Mouse (Mus musculus): ENCODE measurements around the gene Gtpbp3.

The Gtpbp3 gene

DNA sequence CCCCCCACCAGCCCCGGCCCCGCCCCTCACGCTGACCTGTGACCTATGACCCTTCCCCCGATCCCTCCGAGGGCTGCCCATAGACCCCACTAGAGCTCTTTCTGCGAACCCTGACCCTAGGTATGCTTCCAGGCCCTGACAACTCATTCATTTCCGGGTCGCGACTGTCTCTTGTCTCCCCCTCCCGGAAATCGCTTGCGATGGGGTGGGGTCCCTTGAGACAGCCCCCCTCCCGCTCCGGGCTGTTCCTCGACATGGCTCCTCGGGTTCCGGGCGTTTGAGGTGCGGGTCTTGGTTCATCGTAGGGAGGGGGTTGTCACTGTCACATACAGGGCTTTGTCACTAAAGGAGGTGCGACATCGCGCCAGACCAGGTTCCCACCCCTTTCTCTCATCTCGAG is 18.5 kb upstream of the Gtpbp3 start:
- peak in 1 of 2 experiments; percentile 35 for DNase-seq (ENCODE audit: low read depth in 2 of 2, low spot score in 2 of 2)

DNA sequence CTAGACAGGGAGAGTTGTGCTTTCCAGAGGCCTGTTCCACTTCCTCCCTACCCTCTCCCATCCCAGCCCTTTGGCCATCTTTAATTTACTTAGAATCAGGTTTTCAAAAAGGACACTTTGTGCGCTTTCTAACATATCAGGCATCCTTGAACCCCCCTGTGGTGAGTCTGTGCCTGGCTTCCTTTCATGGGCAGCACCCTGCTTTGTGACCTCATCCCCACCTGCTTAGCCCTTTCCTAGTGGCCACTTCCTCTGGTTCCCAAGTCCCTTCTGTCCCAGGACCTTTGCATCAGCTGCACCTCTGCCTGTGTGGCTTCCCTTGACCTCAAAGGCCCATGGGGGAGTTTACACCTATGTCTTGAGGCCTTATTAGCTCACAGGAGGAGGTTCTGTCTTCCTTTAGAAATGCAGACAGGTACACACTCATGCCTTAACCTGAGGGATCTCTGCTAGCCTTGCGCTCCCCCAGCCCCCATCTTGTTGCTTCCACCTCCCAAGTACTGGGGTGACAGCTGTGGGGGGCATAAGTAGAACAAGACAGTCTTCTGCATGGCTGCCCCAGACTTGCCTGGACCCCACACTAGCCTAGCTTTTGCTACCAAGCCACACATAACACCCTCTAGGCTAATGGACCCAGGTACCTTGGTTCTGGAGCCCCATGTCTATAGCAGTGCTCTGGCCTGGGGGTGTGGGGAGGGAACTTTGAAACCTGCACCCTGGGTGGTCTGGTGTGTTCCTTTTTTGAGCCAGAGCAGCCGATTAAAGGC is 17.6 kb upstream of the Gtpbp3 start:
- no peak for DNase-seq (ENCODE audit: low read depth in 2 of 2, low spot score in 2 of 2)

DNA sequence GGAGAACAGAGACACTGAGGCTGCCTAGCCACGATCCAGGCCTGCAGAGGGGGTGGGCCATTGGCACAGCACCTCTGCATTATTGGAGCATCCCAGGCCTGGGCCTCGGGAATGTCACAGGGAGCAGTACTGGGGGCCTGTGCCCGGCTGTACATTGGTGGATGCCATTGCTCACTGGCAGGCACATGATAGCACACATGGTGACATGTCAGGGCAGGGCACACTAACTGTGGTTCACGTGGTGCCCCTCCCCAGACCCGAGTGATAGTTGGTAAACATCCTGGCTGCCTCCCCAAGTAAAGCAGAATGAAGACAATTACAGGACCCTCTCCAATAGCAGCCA is 17.0 kb upstream of the Gtpbp3 start:
- DNase-seq (ENCODE audit: low read depth in 2 of 2, low spot score in 2 of 2) = no peak

DNA sequence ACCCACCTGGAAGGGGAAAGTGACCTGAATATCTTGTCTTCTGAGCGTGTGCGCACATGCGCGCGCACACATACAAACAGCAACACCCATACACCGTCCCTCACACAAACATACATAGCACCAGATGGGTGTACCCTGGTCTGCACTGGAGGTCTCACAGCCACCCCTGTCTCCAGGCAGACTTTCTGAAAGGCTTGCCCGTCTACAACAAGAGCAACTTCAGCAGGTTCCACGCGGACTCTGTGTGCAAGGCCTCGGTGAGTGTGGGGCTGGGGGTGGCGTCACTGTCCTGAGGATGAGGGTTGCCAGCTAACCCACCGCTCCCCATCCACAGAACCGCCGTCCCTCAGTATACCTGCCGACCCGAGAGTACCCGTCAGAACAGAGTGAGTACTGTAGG is 16.0 kb upstream of the Gtpbp3 start:
- DNase-seq (ENCODE audit: low read depth in 2 of 2, low spot score in 2 of 2) = no peak

DNA sequence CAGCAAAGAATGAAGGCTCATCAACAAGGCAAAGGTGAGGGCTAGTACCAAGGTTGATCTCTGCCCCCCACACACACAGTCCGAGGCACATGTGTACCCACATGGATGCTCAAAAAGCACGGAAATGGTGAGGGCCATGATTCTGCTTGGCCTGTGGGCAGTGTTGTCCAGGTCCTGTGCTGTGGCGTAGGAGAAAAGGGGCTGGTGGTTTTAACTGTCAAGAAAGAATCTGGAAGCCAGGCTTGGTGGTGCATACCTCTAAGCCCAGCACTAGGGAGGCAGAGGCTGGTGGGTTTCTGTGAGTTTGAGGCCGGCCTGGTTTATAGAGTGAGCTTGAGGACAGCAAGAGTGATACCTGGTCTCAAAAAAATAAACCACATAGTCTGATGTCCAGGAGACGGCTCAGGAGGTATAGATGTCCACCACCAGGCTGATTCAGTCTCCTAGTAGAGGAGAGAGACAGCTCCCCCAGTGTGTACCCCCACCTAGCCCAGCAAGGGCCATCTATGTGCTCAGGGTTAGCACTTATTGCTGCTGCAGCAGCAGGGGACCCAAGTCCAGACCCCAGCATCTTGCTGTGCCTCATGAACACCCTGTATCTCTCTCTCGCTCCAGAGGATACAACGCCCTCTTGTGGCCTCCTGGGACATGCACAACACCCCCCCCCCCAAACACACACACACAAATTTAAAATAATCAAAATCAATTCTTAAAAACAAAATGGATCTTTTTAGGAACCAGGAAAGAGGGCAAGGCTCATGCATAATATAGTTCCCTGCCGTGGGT is 15.1 kb upstream of the Gtpbp3 start:
- DNase-seq (ENCODE audit: low read depth in 2 of 2, low spot score in 2 of 2) = no peak

DNA sequence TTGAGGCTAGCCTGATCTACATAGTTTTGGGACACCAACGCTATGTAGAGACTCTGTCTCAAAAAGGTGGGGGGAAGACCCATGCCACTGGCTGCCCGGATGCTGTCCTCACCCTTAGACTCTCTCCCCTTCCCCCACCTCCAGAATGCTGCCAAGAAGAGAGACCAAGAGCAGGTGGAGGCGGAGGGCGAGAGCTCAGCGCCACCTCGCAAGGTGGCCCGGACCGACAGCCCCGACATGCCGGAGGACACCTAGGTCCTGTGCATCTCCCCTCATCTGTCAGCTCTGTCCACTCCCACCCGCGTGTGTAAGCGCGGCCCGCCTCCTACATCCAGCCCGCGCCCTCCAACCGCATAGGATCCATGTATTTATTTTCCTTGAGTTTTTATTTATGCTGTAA is 13.6 kb upstream of the Gtpbp3 start:
- DNase-seq (ENCODE audit: low read depth in 2 of 2, low spot score in 2 of 2) = no peak

DNA sequence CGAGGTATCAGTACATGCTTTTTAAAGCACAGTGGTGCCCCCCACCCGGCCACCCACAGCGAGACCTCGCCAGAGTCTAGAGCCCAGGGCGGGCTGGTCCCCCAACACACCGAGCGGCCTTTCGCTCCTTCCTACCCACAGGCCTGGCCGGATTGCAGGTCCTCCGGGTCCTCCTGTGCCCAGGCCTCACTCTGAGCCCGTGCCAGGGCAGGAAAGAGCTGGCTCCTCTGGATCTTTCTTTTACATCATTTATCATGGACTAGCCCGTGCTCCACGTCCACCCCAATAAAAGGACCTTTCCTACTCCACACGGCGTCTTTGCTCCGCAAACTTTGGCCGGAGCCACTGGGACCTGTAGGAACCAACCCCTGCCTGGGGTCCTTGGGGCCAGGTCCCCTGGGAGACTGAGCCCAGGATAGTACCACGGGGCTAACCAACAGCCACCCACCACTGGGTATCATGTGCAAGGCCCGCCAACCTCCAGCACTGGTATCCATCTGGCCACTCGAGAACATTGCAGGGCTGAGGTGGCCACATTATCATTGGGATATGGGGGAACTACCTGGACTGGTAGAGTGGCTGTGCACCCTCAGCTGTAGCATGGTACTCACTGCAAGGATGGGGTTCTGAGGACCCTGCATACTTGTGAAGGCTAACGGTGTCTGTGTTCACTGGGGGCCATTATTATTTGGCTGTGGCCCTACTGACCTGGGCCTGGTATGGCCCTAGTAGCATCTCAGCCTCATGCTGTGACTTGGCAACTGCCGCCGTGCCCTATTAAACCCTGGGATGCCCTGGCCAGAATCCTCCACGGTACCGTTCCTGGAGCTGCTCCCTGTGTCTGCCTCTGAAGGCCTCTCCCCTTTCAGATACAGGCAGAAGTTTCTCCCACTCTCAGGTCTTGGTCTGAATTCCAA is 12.9 kb upstream of the Gtpbp3 start:
- DNase-seq (ENCODE audit: low read depth in 2 of 2, low spot score in 2 of 2) = no peak

DNA sequence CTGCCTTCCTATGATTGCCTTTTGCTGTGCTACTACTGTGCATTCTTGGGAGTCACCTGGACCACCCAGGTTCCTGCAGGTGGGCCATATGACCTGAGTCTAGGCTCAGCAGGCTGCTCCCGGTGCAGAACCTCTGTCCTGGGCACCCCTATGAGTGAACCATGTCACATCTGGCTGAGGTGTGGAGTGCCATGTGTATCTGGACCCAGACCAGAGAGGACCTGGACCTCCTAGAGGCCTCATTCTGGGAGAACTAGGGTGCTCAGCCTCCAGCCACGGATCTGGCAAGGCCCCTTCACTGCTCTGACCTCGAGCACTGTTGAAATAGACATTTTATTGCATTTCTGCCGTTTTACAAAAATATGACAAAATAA is 12.2 kb upstream of the Gtpbp3 start:
- no peak for DNase-seq (ENCODE audit: low read depth in 2 of 2, low spot score in 2 of 2)

DNA sequence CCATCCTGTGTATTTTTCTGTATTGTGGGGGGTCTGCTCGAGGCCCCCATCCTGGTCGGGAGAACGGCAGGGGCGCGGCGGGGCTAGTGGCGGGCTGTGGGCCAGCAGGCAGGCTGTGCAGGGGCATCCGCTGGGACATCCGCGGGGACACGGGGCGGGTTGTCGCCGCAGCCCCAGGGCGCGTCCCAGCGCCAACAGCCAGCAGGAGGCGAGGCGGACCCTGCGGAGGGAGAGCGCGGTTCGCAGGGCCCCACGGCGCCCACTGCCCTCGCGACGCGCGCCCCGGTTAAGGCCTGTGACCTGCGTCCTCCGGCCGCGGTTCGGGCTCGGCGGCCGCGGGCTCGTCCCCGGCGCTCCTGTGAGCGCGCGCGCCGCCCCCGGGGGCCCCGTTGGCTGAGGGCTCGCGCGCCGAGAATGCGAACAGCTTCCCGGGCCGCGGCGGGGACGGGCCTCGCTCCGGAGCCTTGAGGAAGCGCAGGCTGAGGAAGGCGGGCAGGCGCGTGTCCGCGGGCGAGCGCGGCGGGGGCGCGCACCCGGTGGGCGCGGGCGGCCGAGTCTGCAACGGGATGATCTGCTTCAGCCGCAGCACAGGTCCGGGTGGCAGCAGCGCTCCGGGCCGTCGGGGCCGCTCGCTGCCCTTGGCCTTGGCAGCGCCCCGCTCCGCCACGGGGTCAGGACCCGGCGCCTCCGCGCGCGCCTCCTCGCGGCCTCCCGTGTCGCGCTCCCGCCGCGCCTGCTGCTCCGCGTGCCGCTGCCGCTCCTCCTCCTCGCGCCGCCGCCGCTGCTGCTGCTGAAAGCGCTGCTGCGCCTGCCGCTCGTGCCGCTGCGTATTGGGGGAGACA is 11.6 kb upstream of the Gtpbp3 start:
- DNase-seq (ENCODE audit: low read depth in 2 of 2, low spot score in 2 of 2) = peak; percentile 53 to 55

DNA sequence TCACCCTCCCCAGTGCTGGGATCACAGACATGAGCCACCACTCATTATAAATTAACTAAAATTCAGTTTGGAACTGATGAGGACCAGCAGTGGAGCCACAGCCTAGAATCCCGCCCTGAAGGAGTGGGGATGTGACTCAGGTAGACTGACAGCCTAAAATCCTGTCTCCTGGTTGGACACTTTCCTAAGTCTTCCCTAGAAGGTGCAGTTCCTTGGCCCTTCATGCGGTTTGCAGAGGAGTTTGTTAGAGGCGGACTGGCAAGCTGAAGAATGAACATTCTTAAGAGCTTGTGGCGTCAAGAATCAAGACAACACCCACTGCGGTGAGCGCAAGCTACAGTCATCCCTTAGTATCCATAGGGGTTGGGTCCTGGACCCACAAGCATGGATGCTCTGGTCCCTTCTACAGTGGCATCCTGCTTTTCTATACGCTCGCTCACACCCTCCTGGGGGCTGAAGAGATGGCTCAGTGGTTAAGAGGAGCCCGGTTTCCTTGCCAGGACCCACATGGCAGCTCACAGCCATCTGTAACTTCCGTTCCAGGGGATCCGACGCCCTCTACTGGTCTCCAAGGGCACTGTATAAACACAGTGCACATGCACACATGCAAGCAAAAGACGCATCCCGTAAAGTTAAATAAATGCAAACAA is 10.6 kb upstream of the Gtpbp3 start:
- DNase-seq (ENCODE audit: low read depth in 2 of 2, low spot score in 2 of 2) = no peak

DNA sequence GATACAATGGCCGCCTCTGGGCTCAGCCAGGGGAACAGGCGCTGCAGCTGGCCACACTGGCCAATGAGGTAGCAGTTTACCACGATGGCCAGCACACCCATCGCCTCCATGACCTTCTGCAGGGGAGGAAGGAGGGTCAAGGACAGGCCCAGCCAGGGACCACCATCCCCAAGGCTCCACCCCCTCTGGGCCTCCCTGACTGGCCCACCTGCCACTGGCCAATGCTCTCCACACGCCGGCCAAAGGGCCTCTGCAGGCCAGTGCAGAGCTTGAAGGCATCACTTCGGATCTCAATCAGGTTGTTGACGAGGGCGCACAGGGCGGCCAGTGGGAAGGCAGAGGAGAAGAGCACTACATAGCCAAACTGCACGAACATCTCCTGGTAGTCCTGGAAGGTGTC is 9.0 kb upstream of the Gtpbp3 start:
- no peak for DNase-seq (ENCODE audit: low read depth in 2 of 2, low spot score in 2 of 2)

DNA sequence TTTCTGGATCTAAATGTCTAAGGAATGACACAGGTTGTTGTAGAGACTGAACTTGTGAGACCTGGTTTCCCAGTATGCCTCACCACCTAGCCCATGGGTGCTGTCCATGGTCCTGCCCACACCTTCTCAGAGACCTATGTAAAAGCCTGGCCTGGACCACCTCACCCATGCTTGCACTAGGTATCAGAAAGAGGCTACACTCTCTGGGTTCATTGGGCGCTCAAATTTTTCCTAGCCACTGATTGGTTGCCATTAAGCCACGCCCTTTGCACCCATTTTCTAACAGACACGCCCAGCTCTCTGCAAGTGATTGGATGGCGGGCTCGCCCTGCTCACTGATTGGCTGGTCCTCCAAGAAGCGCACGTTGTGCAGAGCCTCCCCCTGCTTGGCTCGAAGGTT is 4.0 kb upstream of the Gtpbp3 start:
- peak in 1 of 2 experiments; percentile 29 for DNase-seq (ENCODE audit: low read depth in 2 of 2, low spot score in 2 of 2)

DNA sequence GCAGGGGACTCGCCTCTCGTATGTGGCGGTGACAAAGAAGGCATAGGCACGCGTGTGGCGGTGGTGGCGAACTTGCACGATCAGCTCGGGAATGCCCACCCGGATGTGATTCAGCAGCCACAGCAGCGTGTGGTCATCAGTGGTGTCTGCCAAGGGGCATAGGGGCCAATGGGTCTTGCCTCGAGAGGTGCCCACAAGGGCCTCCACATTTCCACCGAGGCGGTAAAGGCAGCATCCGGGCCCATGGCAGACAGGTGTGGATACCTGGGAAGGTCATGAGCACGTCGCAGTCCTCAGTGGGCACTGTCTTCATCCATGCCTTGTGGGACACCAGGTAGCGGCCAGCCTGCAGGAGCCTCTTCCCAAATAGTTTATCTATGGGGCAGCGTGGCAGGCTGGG is 3.2 kb upstream of the Gtpbp3 start:
- DNase-seq (ENCODE audit: low read depth in 2 of 2, low spot score in 2 of 2) = no peak

DNA sequence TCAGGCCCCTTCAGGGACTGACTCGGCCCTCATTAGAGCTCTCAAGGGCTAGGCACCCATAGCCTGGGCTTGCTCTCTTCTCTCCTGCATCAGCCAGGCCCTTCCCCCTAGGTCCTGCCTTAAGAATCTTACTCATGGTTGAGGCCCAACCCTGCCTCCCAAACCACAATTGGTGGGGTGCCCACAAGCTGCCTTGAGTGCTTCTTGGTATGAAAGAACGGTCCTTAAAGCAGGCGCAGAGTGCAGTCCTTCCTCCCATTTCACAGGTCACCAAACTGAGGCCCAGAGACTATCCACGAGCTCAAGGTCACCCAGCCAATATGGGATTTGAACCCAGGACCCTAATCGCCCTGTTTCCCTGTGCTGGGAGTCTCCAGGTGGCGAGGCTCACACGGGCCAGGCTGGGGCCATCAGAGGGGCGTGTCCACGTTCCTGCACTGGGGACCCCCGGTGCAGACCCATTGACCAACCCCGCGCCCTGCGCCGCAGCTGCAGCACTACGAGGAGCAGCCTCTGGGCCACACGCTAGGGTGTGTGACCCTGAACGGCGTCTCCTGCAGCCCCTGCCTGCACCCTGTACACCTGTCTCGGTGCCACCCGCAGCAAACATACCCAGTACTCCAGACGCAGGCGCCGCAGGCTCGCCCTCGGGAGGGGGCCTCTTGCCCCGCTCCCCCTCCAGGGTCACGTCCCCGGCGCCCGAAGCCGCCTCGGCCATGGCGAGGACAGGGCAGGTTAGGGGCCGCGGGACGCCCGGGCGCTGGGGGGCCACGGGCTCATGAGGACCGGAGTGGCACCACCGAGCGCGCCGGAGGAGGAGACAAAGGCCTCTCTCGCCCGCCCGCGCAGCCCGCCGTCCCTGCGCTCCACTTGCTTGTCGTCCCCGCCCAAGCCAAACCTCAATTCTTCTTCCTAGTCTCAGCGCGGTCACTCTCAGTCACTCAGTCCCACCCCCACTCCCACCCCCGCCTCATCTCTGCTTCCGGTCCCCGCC is 2.5 kb upstream of the Gtpbp3 start, which contains the start of gene Ano8:
Gene Ano8, minus strand, starts transcription at position 822 of the 994 bp plus-strand sequence.
- peak; percentile 81 for DNase-seq (ENCODE audit: low read depth in 2 of 2, low spot score in 2 of 2)

DNA sequence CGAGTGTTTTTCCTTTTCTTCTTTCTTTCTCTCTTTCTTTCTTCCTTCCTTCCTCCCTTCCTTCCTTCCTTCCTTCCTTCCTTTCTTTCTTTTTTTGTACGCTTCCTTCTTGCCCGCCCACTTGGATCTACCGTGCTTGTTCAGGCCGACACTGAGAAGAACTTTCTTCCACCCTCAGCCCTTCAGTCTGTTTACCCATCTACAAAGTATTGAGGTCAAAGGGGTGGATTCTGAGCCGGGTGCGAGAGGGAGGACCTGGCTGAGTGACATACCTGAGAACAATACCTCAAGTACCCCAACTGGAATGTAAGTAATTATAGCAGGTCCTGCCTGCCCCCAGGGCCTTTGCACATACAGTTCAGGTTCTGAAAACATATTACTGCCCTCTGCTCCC is 1.8 kb upstream of the Gtpbp3 start:
- DNase-seq (ENCODE audit: low read depth in 2 of 2, low spot score in 2 of 2) = no peak

DNA sequence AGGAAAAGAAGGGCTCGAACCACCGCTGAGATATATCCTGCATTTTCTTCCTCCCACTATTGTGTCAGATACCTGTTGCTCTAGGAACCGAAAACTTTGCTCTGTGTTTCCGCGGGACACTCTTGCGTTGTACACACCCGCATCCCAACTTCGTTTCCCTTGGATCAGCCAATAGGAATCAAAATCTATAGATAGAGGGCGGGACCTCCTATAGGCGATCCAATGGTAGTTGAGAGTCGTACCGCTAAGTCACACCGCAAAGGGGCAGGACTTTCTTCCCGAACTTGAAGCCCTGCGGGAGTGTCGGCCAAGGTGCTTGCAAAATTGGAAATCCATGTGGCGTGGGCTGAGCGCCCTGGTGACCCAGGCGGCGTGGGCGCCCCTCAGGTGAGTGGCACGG is 551 bp downstream of the Gtpbp3 start:
- peak; percentile 86 to 93 for DNase-seq (ENCODE audit: low read depth in 2 of 2, low spot score in 2 of 2)

DNA sequence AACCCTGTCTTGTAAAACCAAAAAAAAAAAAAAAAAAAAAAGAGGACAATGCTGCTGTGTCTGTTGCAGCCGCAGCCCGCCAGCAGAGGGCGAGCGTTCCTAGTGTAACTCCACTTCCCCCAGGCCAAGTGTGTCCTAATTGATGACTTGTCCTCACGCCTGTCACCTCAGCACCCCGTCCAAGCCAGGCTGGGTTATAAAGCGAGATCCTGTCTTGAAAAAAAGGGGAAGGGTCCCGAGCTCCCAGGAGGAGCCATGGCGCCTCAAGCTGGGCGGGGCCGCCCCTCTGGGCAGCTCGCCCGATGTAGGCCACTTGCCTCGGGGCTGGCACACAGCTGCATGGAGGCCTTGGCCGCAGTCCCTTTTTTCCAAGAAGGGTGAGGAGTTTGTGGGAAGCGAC is 7.1 kb downstream of the Gtpbp3 start:
- DNase-seq (ENCODE audit: low read depth in 2 of 2, low spot score in 2 of 2) = peak; percentile 61 to 68

DNA sequence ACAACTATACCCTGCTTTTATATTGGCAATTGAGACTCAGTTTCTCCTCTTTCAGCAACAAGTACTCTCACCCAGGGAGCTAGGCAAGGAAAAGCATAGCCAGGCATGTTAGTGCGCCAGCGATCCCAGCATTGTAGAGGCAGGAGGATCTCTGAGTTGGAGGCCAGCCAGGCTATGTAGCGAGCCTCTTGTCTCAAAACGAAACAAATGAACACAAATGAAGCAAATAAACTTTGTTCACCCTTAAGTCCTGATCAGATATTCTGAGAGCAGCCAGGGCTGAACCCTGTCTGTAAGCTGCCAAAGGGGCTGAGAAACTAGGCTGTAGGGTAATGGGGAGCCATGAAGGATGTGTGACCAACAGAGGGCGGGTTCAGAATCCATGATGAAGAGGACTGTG is 7.9 kb downstream of the Gtpbp3 start:
- no peak for DNase-seq (ENCODE audit: low read depth in 2 of 2, low spot score in 2 of 2)

DNA sequence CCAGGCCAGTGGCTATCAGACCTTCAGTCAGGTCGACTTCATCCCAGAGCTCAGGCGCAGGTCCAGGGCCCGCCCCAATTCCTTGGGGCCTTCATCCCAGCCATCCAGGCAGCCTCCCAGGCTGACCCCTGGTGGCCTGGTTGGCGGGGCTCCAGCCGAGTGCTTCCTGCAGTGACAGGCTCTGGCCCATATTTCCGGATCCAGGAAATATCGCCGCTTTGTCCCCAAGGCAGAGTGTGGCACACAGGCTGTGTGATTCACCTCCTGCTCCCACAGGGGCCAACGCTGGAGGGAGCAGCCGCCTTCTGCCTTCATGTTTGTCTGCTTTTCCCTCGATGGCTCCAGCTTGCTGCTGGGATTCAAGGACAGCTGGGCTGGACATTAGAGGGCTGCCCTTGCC is 8.6 kb downstream of the Gtpbp3 start:
- DNase-seq (ENCODE audit: low read depth in 2 of 2, low spot score in 2 of 2) = no peak

Measured in CD8-positive naive resting alpha-beta T cell, adult 2 months (primary cell).